Mouse (Mus musculus): ENCODE measurements around the gene Fmo4.
"Not testable (repeated sequence)": the region's sequence is repeated elsewhere in the genome, so short reads cannot be mapped to it uniquely, and the experiment has no call there.

The Fmo4 gene

DNA sequence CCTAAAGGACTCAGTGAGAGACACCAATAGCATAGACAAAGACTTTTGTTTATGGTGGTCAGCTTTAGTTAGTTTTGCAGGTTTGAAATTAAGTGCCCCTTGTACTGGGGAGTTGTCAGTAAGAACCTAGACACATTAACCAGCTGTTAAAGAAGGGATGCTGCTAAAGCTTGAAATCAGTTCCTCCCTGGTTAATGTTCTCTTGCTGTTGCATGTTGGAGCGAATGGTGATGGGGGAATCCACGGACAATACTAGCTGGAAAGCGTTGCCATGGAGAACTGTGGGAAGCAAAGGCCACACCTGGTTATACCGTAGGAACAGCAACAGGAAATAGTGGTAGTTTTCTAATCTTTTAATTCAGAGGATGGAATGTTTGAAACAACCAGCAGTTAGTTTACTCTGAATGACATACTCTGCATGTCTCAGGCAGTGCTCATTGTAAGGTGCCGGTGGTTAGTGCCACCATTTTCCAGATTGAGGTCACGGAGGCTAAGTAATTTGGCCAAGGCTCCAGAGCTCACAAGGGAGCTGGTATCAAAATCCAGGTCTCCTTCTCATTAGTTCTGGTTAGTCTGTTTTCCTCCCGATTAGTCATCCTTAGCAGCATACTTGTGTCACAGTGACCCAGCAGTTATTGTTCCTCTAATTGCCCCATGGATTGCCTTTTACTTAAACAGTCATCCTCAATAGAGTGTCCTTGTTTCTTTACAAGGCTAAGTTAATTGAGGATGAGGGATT is 21.3 kb downstream of the Fmo4 start:
- no peak for DNase-seq (ENCODE audit: low spot score in 2 of 2)

DNA sequence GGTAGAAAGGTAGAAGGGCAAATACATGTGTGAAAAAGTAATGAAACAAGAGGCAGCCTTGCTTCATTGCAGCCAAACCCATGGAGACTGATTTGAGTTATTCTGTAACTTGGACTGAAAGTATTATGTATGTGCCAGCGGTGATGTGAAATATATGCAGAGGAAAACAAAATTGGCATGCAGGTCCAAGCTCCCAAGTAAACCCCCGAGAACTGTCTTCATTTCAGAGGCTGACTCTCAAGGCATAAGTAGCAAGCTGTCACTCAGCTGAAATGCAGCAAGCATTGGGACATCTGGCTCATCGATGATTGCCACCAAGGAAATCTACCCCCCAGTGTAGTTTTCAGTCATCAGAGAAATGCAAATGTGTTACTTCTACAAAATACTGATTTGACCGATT is 28.6 kb downstream of the Fmo4 start:
- no peak for DNase-seq (ENCODE audit: low spot score in 2 of 2)

- DNase-seq (ENCODE audit: low spot score in 2 of 2), result no peak
These were observed 30.0 kb downstream of the Fmo4 start for GRCm38 (mm10) chr1:162783669-162784248.

DNA sequence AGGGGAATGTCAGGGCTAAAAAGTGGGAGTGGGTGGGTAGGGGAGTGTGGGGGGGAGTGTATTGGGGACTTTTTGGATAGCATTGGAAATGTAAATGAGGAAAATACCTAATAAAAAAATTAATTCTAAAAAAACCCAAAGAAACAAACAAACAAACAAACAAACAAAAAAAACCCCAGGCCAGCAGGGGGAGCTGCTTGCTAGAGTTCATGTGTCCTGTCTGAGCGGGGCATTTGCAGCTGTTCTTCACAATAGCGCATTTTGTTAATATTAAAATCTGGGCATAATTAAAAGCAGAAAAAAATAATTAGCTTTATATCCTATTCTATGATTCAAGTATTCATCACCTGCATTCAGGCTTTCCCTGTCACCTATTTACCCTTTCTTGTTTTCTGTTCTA is 32.7 kb downstream of the Fmo4 start:
- not testable (repeated sequence) for DNase-seq (ENCODE audit: low spot score in 2 of 2)

DNA sequence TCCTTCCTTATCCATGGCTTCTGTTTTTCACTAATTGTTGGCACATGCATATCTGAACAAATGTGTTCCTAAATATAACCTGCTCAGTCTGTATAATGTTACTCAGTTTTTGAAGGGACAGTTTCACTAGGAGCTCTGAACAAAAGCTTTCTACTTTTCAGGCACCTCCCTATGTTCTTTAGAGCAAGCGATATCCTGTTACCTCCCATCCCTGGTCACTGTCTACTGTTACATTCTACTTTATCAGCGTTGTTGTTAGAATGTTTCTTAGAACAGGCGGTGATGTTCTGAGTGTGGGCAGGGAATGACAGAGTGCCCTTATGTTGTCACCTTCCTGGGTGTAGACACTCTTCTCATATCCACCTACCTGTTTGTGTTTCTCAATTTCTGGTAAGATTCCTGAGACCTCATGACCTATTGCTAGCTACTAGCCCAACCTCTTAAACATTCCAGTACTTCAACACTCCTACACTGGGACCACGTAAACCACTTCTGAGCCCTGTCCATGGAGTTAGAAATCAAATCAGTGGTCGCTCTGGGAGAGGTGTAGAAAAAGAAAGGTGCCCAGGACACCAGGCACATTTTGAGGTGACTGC is 35.7 kb downstream of the Fmo4 start:
- DNase-seq (ENCODE audit: low spot score in 2 of 2), result no peak

- DNase-seq (ENCODE audit: low spot score in 2 of 2), result peak in 1 of 2 experiments; percentile 38
These were observed 40.1 kb downstream of the Fmo4 start for GRCm38 (mm10) chr1:162773661-162774060.

DNA sequence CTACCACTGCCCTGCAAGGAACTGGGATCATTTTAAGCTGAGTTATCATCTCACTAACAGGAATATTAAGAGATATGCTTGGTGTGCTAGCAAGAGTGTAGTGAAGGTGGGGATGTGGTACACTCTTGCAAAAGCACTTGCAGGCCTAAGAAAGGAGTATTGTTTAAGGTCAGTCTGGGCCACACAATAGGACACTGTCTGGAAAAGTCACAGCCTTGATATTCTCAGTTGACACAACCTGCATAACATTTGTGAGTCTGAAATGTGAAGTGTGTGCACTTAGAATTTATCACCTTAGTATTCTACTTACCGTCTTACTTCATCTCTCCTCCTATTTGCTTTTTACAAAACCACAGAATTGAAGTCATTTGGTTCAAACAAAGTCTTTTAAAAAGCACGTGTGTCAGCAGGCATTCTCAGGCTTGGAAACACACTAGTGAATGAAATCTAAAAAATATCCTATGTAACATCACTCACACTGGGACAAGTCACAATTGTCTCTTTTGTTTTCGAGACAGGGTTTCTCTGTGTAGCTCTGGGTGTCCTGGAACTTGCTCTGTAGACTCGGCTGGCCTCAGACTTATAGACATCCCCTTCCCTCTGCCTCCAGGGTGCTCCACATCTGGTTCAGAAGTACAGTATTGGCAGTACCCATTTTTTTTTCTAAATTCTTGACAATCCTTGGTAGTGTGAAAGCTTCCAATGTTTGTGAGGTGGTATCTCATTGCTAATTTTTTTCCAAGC is 42.0 kb downstream of the Fmo4 start:
- DNase-seq (ENCODE audit: low spot score in 2 of 2), result no peak

- no peak for DNase-seq (ENCODE audit: low spot score in 2 of 2)
These were observed 61.8 kb downstream of the Fmo4 start for GRCm38 (mm10) chr1:162752009-162752408.

- no peak for DNase-seq (ENCODE audit: low spot score in 2 of 2)
These were observed 64.2 kb downstream of the Fmo4 start for GRCm38 (mm10) chr1:162749607-162750006.

- DNase-seq (ENCODE audit: low spot score in 2 of 2), result no peak
These were observed 65.0 kb downstream of the Fmo4 start for GRCm38 (mm10) chr1:162748761-162749160.
